Mouse (Mus musculus): ENCODE data around the gene Rabggta.

Rabggta gene

DNA sequence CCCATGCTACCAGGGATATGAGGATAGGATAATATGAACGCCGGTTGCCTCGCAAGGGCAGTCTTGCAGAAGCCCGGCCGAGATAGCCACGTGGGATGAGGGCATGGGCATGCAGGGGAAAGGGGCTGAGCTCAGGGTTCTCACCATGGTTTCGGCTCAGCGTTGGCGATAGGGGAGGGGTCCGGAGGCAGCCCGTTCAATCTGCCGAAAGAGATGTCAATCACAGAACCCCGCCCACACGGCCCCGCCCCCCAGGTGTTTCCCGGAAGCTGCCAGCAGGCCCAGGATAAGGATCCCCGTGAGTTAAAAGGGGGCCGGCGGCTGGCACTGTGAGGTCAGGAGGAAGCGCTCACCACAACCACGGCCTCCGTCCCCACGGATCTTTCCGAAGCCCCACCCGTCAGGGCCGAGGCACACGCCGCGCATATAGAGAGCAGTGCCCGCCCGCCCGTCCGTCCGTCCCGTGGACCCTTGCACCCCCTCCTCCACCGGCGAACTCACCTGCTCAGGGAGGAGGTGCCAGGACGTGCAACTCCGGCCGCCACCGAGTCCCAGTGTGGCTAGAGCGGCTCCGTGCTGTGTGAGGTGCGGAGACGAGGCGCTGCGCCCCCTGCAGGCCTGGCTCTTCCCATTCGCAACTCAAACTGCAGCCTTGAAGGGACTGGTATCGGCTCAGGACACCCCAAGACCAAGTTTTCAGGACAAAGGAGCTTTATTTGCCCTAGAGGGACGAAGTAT is at the start of gene Rabggta:
Gene Rabggta, minus strand, starts transcription at position 564 of the 738 bp plus-strand sequence.
- peak; percentile 96 to 97 for DNase-seq

DNA sequence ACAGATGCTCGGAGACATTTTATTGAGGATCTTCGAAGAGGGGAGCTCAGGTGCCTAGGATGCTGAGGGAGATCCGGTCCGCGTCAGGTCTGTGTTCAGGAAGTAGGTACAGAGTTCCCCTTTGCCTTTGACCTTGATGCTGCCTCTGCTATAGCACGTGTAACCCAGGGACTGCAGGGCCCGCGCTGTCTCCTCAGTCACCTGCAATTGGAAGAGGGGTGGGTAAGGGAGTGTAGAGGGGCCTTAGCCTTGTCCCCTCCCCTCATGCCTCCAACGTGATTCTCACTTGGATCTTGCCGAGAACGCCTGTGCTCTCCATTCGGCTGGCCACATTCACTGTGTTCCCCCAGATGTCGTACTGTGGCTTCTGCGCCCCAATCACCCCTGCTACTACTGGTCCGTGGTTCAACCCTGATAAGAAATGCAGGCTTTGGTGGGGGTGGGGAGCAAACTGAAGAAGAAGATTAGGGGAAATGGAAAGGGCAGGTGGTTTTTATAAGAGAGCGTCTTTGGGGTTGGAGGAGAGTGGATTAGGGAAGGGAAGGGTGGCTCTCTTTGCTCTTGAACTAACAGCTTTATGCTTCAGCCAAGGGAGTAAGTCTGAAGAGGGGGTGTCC is 47.1 kb upstream of the Rabggta start:
- DNase-seq = no peak

DNA sequence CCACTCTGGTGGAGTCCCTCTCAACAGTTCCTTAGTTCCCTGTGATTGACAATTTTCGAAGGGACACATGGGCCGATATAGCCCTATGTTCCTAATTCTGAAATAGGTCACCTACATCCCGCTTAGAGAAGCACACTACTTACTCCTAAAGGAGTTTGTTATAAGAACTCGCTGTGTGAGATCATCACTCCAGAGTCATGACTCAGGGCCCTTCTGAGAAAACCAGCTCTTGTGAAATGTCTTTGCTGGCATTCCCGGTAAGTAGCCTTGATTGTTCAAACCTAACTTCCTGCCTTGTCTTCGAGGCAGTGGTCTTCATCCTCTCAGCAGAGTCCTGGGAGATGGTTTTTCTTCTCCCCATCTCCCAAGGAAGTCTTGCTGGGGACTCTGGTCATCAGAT is 46.5 kb upstream of the Rabggta start:
- DNase-seq = no peak

DNA sequence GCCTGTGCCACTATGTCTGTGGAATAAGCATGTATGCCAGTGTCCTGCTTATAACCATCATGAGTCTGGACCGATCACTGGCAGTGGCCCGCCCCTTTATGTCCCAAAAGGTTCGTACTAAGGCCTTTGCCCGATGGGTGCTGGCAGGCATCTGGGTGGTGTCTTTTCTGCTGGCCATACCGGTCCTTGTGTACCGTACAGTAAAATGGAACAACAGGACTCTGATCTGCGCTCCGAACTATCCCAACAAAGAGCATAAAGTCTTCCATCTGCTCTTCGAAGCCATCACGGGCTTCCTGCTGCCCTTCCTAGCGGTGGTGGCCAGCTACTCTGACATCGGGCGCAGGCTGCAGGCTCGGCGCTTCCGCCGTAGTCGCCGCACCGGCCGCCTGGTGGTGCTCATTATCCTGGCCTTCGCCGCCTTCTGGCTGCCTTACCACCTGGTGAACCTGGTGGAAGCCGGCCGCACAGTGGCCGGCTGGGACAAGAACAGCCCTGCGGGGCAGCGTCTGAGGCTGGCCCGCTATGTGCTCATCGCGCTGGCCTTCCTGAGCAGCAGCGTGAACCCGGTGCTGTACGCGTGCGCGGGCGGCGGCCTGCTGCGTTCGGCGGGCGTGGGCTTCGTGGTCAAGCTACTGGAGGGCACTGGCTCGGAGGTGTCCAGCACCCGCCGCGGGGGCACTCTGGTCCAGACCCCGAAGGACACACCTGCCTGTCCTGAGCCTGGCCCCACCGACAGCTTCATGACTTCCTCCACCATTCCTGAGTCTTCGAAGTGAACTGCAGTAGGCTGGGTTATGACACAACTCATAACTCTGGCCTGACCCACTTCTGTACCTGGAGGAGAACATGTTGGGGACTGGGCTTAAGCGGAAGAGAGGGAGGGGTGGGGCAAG is 45.7 kb upstream of the Rabggta start:
- peak; percentile 46 to 56 for DNase-seq

DNA sequence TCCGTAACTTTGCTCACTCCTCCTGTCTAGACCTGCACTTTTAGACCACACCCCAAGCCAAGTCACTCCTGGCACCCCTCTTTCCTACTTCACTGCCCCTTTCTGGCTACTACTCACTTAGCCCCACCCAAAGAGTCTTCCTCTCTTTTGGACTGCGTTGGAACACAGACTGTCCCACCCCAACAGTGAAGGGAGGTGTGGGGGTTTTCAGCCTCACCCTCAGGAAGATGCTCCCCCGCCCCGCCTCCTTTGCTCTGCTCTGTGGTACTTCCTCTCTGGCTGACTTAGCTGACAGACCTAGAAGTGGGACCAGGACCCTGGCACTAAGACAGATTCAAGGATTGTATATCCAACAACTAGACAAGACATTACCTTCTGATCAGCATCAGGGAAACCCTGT is 43.6 kb upstream of the Rabggta start, which contains the start of gene Ltb4r1:
Gene Ltb4r1, plus strand, starts transcription at position 267 of the 400 bp plus-strand sequence.
- DNase-seq = no peak

DNA sequence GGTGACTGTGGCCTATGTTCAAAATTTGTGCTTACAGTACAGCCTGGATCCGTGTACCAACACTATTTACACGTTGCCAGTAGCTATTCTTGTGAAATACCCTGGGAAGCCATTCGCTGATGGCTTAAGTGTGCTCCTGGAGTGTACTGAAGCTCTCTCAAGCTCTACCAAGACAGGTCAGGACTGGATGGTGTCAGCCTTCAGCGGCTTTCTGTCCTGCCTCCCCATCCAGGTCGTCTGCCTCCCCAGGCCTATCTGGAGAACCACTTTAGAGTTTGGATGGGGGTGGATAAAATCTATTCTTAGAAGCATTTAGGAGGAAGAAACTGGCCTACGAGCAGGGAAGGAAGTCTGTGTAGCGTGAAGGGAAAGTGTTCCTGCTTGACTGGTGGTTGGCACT is 41.1 kb upstream of the Rabggta start:
- DNase-seq = no peak

DNA sequence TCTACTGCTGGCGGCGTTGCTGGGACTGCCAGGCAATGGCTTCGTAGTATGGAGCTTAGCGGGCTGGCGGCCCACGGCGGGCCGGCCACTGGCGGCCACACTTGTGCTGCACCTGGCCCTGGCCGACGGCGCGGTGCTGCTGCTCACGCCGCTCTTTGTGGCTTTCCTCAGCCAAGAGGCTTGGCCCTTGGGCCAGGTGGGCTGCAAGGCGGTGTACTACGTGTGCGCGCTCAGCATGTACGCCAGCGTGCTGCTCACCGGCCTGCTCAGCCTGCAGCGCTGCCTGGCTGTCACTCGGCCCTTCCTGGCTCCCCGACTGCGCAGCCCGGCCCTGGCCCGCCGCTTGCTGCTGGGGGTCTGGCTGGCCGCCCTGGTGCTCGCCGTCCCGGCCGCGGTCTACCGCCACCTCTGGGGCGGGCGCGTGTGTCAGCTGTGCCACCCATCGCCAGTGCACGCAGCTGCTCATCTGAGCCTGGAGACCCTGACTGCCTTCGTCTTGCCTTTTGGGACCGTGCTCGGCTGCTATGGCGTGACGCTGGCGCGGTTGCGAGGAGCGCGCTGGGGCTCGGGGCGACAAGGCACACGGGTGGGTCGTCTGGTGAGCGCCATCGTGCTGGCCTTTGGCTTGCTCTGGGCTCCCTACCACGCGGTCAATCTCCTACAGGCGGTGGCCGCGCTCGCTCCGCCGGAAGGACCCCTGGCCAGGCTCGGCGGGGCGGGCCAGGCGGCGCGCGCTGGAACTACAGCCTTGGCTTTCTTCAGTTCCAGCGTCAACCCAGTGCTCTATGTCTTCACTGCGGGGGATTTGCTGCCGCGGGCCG is 40.1 kb upstream of the Rabggta start:
- DNase-seq = peak; percentile 35 to 37

DNA sequence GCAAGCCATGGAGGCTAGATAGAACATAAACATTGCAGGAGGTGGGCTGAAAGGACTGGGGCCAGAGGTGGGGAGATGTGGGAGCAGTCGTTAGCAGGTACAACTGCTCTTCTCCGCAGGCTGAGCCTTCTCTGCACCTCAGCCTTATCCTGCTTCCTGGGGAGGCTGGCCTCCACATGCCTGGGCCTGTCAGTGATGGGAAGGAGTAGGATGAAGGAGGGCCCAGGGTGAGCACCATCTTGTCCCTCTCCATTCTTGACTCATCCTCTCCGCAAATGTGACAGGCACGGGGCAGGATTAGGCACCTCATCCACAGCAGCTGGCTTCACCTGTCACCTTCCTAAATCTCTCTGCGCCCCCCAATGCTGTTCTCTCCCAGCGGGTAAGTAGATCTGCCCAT is 39.1 kb upstream of the Rabggta start, which contains the start of gene Ltb4r2:
Gene Ltb4r2, plus strand, starts transcription at position 266 of the 400 bp plus-strand sequence.
- DNase-seq = no peak

DNA sequence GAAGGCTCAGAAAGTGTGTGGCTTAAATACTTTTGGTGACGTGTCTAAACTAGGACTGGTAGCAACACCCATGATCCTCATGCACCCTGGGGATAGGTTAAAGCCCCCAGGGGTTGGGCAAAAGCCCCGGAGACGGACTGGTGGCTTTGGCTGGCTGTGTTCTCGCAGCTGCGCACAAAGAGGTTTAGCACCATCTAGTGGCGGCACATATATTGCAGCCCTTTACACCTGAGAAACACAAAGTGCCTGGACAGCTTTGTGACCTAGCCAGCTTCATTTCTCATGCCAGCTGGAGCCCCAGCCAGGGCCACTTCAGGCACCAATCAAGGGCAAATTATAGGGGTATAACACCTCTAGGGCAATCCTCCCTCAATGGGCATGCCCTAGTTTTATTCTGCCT is 38.1 kb upstream of the Rabggta start:
- DNase-seq = peak; percentile 92 to 93

DNA sequence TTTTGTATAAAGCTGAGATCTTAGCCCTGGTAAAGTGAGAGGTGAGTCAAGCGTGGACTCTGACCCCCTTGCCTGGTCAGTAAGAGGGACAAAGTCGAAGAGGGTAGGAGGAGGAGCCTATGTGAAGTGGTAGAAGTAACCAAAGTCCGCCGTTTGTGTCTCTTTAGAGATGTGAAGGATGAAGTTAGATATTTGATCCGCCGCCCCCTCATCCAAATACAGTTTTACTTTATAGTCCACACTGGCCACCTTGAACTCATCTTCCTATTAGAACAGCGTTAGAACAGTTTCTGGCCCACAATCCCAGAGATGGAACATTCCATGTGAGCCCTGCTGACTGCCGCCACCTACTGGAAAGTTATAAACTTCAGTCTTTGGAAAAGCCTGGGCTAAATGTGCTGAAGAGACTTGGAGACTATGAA is 36.3 kb upstream of the Rabggta start, which contains the start of gene Cideb:
Gene Cideb, minus strand, starts transcription at position 96 of the 422 bp plus-strand sequence.
- DNase-seq = no peak

DNA sequence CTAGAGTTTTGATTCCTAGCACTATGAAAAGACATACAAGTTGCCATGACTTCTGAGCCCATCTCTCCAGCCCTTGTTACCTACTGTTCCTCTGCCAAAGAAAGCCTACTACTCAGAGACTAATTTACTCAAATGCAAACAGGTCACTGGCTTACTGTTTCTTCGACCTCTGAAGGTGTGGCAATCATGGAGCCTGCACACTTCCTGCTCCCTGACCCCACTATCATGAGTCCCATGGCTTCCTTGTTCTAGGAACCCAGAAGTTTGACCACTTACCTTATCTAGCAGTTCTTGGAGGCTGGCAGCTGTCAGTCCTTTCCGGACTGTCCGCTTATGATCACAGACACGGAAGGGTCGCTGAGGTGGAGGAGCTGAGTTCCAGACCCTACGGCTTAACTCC is 35.5 kb upstream of the Rabggta start:
- DNase-seq = no peak

DNA sequence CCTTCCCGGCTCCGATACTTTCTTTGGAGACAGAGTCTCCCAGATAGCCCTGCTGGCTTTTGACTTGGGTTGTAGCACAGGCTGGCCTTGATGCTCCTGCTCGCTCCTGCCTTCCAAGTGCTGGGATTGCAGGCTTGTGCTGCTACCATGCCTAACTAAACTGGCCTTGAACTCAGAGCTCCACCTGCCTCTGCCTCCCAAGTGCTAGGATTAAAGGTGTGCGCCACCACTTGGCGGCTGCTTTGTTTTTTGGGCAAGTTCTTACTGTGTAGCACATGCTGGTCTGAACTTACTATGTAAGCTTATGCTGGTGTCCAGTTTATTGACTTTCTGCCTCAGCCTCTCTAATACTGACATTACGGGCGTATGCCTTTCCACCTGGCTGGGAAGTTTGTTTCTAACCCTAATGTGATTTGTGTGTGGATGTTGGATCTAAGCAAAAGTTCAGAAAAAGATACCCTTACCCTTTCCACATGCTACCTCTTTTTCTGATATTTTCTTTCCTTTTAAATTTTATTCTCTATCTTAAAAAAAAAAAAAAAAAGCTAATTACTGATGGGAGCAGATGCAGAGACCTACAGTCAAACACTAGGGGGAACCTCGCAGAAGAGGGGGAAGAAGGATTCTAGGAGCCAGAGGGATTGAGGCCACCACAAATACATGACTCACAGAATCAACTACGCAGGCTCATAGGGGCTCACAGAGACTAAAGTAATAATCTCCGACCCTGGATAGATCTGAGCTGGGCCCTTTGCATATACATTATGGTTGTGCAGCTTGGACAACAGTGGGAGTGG is 25.2 kb upstream of the Rabggta start:
- DNase-seq = no peak

DNA sequence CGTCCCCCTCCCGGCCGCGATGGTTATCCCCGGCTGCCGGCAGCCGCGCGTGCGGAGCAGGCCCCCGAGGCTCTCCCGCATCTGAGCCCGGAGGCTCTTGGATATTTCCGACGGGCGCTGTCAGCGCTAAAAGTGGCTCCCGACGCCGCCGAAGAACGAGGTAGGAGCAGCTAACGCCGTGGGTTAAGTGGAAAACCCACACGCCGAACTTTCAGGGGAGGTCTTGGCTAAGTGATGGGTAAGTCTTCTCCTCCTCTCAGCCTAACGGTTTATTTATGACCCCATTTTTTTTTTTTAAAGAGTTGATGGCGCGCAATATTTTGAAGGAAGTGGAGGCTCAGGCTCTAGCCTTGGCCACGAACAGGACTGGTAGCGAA is 23.8 kb upstream of the Rabggta start:
- no peak for DNase-seq

DNA sequence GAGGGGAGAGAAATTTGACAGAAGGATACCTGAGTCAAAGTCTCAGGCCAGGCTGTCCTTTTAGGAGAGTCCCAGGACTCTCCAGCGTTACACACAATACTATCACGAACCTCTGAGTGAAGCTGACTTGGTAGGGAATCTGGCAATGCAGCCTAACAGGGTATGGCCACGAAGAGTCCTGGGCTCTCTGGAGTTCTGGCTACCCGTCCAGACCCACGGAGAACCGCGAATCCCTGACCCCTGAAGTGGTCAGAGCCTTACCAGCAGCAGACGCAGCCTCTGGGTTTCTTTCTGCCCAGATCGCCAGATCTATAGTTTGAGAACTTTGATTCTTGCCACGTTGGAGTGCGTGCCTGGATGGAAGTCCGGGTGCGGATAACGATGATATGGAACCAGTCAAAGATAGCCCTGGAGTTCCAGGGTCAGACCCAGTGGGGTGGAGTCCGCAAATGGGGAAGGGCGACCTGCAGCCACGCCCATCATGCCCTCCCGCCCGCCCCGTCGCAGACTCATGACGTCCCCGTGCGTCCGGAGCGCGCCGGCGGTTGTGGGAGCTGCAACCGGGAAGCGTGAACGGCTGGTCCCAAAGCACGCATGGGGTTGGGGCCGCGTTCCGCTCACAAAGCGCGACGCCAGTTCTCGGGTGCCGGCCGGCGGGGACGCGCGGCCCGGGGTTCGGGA is 23.3 kb upstream of the Rabggta start, which contains the start of the genes Dhrs1 and Nop9:
Gene Dhrs1, minus strand, starts transcription at position 511 of the 681 bp plus-strand sequence.
Gene Nop9, plus strand, starts transcription at position 514 of the 681 bp plus-strand sequence.
- peak; percentile 89 to 90 for DNase-seq

DNA sequence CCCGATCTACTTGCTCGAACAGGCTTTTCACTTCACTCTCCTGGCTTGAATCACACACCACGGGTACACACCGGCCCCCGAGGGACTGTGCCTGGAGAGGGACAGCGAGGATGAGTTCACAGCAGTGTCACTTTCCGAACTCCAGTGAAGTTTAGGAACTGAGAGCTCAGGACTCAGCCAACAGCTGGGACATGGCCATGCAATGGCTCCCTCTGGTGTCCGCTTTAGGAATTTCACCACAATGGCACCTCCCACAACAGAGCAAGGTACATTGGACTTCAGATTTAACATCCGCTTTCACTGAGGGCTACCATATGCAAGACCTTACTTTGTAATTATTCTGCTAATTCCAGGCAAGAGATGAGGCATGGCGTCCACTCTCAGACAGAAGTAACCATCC is 21.6 kb upstream of the Rabggta start:
- peak; percentile 93 to 94 for DNase-seq

DNA sequence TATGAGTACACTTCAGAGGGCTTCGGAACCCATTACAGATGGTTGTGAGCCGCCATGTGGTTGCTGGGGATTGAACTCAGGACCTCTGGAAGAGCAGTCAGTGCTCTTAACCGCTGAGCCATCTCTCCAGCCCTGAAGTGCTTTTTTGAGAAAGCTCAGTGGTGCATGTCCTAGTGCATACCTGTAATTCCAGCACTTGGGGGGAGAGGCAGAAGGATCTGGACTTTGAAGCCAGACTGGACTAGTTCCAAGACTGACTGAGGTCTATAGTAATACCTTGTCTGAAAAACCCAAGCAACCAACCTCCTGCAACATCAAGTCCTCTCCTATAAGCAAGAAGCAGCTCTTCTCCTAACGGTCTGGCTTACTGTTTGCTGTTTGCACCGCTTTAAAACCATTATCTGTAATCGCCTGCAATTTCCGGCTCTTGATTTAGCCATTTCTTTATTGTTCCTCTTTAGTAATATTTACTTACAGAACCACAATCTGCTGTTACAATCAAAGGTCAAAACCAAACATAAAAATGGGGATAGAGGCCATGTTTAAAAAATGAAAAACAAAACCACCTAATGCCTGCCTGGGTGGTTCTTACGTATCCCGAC is 15.1 kb upstream of the Rabggta start:
- DNase-seq = no peak

DNA sequence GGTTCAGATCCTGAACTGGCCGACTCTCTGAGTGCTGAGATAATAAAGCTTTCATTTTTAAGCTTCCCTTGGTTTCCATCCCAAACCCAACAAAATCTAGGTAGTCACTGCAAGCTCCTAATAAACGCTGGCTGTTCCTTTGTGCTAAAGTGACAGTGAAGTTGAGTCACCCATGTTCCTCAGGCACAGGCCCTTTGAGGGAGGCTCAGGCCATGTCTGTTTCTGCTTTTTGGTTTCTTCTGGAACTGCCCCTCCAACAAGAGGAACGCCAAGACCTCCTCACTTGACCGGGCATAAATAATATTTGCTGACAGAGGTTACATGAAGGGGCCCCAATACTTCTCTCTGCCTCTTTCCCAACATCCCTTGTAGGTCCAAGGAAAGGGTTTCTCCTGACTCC is 13.7 kb upstream of the Rabggta start:
- DNase-seq = no peak

DNA sequence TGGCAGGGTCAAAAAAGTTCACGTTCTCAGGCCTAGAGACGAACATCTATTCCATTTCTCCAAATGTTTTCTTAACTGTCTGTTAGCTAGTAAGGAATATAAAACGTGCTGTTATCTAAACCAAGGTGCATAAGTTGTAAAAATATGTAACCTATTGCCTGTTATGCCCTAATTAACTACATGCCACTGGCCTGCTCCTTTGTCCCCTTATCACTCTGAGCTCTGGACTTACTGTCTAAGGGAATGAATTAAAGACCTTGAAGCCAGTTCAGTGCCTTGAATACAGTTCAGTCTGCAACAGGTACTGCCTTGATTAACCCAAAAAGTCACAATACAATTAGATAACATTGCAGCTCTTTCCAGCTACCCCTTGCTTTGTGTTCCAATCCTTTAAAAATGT is 13.3 kb upstream of the Rabggta start:
- no peak for DNase-seq

DNA sequence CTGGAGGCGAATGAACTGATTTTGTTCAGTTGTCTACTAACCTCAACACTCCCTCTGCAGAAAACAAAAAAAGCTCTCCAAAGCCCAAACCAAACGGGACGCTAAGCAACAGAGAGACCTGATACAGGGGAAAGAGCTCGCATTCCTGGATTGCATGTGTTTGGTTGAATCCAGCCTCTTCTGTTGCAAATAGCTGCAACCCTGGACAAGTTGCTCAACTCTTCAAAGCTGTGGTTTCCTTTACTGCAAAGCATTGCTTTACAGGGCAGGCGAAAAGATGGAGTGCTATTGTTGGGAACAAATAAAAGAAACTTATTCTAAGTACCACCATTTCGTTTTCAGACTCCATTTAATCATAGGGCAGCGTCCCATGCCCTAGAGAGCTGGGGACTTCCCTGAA is 12.8 kb upstream of the Rabggta start:
- DNase-seq = no peak

DNA sequence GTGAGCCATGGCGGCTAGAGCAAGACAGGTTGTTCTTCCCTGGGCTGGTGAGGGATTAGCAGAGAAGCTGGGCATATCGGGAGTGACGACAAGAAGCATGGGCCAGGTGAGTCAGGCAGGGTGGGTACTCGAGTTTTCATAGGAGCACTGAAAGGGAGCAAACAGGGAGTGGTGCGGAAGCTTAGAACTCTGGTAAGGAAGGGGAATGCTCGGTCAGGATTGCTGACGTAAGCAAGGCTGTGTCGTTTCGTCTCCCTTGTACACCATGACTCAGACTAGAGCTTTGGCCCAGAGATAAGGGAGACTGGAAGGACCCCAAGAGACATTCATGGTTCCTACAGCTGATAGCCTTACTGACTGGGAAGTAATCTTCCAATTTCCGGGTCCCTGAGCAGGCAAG is 11.8 kb upstream of the Rabggta start:
- no peak for DNase-seq
